Mouse (Mus musculus) testis, adult 2 months (tissue): Measurements from ENCODE around the gene Hip1. TPM values are rescaled to one million over a fixed set of nuclear protein-coding genes. Genes with fewer than 3 reads are reported as not detected.
A peak's percentile ranks its signal among the peaks of the same experiment; 100 is the strongest.

Source experiments
- H3K27ac ChIP-seq: fragments of 200-500 bp; 2 replicates; pipeline ENCODE4 v1.5.1; 2012; ENCODE audit warnings: low read depth, low read length; ENCODE audit not compliant: control insufficient read depth, insufficient read depth
- H3K27me3 ChIP-seq: fragments of 200-500 bp; 2 replicates; pipeline ENCODE4 v1.6.1; 2012; ENCODE audit warnings: mild to moderate bottlenecking, low read length, moderate library complexity; ENCODE audit not compliant: control insufficient read depth, insufficient read depth
- H3K36me3 ChIP-seq: fragments of 200-500 bp; 2 replicates; pipeline ENCODE4 v1.6.1; 2012; ENCODE audit warnings: mild to moderate bottlenecking, low read length; ENCODE audit not compliant: control insufficient read depth, insufficient read depth
- H3K4me1 ChIP-seq: fragments of 200-500 bp; 2 replicates; pipeline ENCODE4 v1.6.1; 2012; ENCODE audit warnings: low read length; ENCODE audit not compliant: control insufficient read depth, insufficient read depth
- H3K4me3 ChIP-seq: fragments of 200-500 bp; 2 replicates; pipeline ENCODE4 v1.5.1; 2012; ENCODE audit warnings: low read depth, mild to moderate bottlenecking, low read length, moderate library complexity, mixed read lengths; ENCODE audit not compliant: control insufficient read depth
- CTCF ChIP-seq: fragments of 200-500 bp; IDR thresholded peaks from 2 replicates; pipeline ENCODE4 v1.5.1; 2012; ENCODE audit warnings: low read depth, mild to moderate bottlenecking, inconsistent platforms, low read length, moderate library complexity; ENCODE audit not compliant: control insufficient read depth, insufficient read depth, insufficient replicate concordance
- POLR2A ChIP-seq: fragments of 200-500 bp; IDR thresholded peaks from 2 replicates; pipeline ENCODE4 v1.6.1; 2012; ENCODE audit warnings: low read depth, mild to moderate bottlenecking, inconsistent platforms, low read length, moderate library complexity; ENCODE audit not compliant: control insufficient read depth
- polyA plus RNA-seq: library from polyadenylated mRNA; depleted of rRNA; stranded (reverse); fragments of >200 nt; gene quantifications from 2 replicates; pipeline ENCODE4 v1.2.3, GENCODE M21; 2012

The Hip1 gene
- polyA plus RNA-seq, 1 experiment, result 8.9 TPM

DNA sequence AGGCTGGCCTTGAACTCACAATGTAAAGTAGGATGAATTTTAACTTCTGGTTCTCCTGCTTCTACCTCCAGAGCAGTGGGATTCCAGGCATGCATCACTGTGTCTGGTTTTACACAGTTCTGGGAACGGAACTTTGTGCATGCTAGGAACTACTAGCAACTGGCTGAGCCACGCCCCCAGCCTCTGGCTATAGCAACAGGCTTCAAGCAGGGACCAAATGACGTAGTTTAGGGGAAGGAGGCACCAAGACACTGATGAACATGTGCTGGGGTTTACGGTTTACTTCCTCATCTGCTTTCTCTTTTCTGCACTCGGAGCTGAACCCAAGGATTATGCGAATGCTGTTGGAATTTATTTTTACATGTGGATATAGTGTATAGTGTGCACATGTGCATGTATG, 72.5 kb downstream of the Hip1 start:
- Histone ChIP-seq H3K4me3 (no peak overlapping the region), H3K4me1 (peaks cover 13% of the 10 kb centered on the region), H3K27ac (no peak overlapping the region), H3K36me3 (no peaks in the 10 kb centered on the region), H3K27me3 (no peaks in the 10 kb centered on the region)
- TF ChIP-seq POLR2A (no peak), CTCF (no peak)

DNA sequence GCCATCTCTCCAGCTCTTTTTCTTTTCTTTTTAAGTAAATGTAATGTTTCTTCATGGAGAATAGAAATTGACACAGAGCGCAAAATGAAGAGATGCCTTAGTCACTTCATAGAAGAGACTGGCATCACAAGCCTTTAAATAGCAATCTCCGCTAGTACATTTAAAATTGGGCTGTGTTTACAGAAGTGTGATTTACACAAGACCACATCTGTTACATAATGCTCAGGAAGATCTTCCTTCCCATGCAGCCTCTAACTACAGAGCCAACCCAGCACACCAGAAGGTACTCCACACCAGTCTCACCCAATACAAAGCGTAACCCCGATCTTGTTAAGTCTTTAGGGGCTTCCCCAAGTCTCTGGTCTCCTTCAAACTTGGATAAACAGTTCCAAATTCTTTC, 73.2 kb downstream of the Hip1 start:
- H3K27ac ChIP-seq, result no peak overlapping the region
- no peak overlapping the region for H3K4me3 ChIP-seq
- no peaks in the 10 kb centered on the region for H3K27me3 ChIP-seq
- TF ChIP-seq CTCF, result no peak
- no peaks in the 10 kb centered on the region for H3K36me3 ChIP-seq
- H3K4me1 ChIP-seq, result peaks cover 13% of the 10 kb centered on the region

DNA sequence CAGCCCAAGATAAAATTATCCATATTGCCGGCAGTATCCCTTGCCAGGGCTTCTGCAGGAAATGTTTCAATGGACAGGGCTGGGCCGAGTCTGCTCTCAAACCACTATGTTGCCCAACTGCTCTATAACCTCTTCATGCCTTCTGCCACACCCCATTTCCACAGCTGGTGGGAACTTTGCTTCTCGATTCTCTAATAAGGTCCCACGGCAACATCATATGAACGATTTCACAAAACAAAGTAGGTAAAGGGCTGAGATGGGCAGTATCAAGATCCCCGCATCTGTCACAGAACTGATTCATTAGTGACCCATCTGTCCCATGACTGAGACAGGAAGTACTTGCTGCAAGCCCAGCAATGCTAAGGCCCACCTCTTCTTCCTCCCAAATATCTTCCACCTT, 76.6 kb downstream of the Hip1 start:
- Histone ChIP-seq H3K27ac (no peak overlapping the region), H3K4me1 (peaks cover 13% of the 10 kb centered on the region), H3K36me3 (no peaks in the 10 kb centered on the region), H3K27me3 (no peaks in the 10 kb centered on the region), H3K4me3 (no peak overlapping the region)
- TF ChIP-seq POLR2A (no peak), CTCF (no peak)

DNA sequence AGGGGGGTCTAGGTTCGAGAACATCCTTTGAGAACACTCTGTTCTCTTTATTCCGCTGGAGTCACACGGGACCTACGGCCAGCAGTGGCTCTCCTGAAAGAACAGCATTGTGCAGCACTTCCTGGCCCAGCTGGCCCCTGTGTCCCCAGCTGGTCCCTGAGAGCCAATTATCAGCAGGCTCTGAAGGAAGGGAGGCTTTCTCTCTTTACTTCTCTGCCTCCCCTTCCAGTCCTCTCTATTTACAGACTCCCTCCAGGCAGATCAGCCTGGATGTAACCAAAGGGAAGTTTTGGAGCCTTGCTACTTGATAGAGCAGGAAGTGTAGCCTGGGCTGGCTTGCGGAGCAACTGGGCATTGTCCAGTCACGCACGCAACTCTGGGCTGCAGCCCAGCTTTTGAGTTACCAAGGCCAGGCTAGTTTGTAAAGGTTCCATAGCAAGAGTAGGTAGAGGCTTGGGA, 79.1 kb downstream of the Hip1 start:
- peak overlapping the region; percentile 51; the same call in 1 of the 2 replicates for H3K27ac ChIP-seq
- TF ChIP-seq POLR2A (no peak; the same call in 1 of the 2 replicates), CTCF (no peak)
- peaks cover 10% of the 10 kb centered on the region for H3K4me1 ChIP-seq
- no peak overlapping the region for H3K4me3 ChIP-seq
- H3K36me3 ChIP-seq, result no peaks in the 10 kb centered on the region
- H3K27me3 ChIP-seq, result no peaks in the 10 kb centered on the region

DNA sequence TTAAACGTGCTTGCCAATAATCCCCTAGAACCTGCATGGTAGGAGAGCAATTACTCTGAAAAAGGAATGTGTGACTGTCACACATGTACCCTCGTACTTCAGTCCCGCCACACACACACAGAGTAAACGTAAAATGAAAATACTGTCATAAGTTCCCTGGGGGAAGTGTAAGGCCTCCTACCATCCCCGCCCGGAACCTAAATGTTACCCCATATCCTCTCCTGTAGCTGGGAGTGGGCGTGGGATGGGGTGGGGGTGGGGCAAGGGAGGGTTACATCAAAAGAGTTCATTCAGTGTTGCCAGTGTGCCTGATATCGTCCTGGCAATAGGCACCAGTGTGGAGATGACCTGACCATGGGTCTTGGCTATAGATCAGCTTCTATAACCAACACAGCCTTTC, 81.5 kb downstream of the Hip1 start:
- Histone ChIP-seq H3K27me3 (no peaks in the 10 kb centered on the region), H3K36me3 (no peaks in the 10 kb centered on the region), H3K27ac (no peak overlapping the region), H3K4me1 (no peaks in the 10 kb centered on the region; the same call in 1 of the 2 replicates), H3K4me3 (no peak overlapping the region)
- TF ChIP-seq CTCF (no peak), POLR2A (no peak)

DNA sequence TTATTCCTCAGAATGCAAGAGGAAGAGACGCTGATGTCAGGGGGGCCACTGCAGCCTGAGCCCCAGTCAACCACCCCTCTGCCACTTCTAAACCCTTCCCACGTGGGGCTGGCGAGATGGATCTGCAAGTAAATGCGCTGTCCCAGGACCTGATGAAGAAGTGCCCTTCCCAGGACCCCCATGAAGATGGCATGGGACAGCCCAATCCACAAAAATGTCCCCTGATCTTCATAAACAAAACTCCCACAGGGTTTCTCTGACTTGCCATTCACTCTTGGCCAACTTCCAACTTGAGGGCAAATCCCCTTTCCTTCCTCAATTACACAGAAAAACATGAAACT, 84.1 kb downstream of the Hip1 start:
- H3K27ac ChIP-seq, result no peak overlapping the region
- no peaks in the 10 kb centered on the region for H3K27me3 ChIP-seq
- TF ChIP-seq CTCF, result no peak
- no peak for TF ChIP-seq POLR2A
- H3K4me1 ChIP-seq, result peaks cover 3% of the 10 kb centered on the region
- no peaks in the 10 kb centered on the region for H3K36me3 ChIP-seq
- H3K4me3 ChIP-seq, result no peak overlapping the region

DNA sequence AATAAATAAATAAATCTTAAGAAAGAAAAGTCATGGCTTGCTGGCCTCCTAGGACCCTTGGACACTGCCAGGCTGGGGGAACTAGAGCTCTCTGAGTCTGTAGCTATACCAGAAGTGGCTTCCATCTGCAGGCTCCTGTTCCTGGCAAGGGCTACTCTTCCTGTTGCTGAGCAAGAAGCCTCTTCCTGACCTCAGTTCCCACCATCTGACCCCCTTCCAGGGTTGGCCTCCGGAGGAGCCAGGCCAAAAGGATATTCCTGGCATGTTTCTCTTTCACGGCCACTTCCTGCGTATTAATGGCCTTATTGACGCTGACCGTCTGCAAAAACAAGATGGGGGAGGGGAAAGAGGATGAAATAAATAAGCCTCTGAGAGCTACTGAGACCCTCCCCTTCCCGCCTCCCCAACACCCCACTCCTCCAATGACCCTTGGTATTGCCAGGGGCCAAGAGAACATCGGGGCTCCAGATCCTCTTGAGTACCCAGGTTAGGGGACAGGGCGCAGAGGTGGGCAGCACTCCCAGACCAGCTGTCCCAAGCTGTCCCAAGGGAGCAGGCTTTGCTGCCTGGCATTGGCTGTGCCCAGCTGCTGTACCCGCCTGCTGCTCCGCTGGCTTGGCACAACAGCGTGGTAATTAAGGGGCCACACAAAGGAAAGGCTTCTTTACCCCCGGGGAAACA, 84.6 kb downstream of the Hip1 start:
- no peaks in the 10 kb centered on the region for H3K27me3 ChIP-seq
- no peaks in the 10 kb centered on the region for H3K36me3 ChIP-seq
- H3K27ac ChIP-seq, result no peak overlapping the region
- peaks cover 3% of the 10 kb centered on the region for H3K4me1 ChIP-seq
- no peak for TF ChIP-seq POLR2A
- no peak for TF ChIP-seq CTCF
- no peak overlapping the region for H3K4me3 ChIP-seq
